Mouse (Mus musculus) layer of hippocampus, postnatal 25 days (tissue): Measurements from ENCODE around the gene Wfdc9. TPM values are rescaled to one million over a fixed set of nuclear protein-coding genes. Genes with fewer than 3 reads are reported as not detected.

Source experiments
- DNase-seq, 2 experiments: peaks; one replicate each; pipeline ENCODE4 v3.0.0; 2022; ENCODE audit warnings: mixed read lengths in 2 of 2, low spot score in 1 of 2; ENCODE audit errors: extremely low spot score in 1 of 2
- total RNA-seq, 2 experiments: library from RNA; stranded (reverse); gene quantifications; 2 replicates each; pipeline ENCODE4 v1.2.3; 2021

The Wfdc9 gene
- not detected for total RNA-seq

DNA sequence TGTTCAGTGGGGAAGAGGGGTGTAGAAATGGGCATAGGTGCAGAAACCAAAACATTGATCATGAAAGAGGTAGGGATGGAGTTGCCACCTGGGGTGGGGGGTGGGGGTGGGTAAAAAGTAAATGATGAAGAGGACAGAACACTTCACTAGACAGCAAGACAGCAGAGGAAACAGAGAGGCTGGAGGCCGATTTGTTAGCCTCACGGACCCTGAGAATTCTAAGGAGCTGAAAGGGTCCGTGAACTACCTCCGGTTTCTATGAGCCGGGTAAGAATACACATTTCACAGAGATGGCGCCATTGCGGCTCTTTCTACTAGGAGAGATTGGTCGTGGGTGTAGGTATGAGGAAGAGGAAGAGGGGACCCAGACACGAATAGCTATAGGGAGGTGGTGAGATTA lies at the start of gene Wfdc9:
TSS of gene Wfdc9 (minus strand) at position 101 of the 400 bp plus-strand sequence.
- DNase-seq: no peak

DNA sequence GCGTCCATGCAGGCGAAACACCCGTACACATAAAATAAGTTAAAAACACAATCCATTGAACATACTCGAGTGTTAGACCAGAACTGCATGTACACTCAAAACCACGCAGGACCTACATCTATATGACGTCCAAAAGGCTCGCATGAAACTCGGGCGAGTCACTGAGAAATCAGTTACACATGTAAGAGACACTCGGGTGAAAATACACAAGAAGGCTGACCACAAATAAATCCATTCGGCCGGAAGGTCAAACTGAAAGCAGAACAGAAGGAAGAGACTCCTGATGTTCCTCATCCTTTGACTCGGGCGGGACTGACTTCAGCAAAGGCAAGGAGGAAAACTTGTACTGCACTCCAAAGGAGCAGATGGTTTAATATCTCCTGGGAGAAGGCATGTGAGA lies 49.6 kb upstream of the Wfdc9 start:
- DNase-seq: no peak

- no peak for DNase-seq
Observed at GRCm38 (mm10) chr2:164705328-164705727, 48.9 kb upstream of the Wfdc9 start.

GRCm38 (mm10) chr2:164704235-164704634 lies 47.9 kb upstream of the Wfdc9 start:
- DNase-seq: no peak

DNA sequence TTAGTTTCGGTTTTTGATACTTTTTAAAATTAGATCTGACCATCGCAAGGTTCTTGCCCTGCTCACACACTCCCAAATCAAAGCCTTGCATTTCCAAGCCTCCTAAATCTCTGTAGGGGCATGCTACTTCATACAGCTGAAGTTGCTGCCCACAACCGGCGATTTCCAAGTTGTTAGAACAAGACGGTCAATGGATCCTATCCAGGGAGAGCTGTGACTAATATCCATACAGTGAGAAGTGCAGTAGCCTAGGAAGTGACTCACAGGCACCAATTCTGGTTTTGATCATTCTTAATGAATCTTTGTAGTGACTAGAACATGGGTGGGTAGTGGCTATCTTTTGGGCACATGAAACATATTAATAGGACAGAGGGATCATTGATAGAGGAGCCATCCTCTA lies 45.4 kb upstream of the Wfdc9 start:
- no peak for DNase-seq

DNA sequence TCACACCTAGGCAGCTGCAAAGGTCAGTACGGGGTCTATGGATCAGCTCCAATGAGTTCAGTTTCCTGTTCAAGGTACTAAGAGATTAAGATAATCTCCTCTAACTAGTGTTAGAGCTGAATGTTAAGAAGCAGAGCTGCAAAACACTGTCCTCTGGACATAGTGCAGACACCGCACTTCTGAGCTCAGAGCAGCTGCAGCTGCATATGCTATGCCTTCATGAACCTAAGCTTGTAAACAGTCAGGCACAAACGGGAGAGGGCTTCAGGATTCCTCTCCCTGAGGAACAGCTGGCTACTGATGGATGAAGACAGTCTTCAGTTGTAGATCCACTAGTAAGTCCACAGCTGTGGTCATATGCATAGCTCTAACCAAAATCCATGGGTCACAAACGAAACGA lies 44.6 kb upstream of the Wfdc9 start:
- no peak for DNase-seq

GRCm38 (mm10) chr2:164698201-164698600 lies 41.8 kb upstream of the Wfdc9 start, which contains the start of gene Spint4:
Spint4 (plus strand) TSS chr2:164698501.
- no peak for DNase-seq

DNA sequence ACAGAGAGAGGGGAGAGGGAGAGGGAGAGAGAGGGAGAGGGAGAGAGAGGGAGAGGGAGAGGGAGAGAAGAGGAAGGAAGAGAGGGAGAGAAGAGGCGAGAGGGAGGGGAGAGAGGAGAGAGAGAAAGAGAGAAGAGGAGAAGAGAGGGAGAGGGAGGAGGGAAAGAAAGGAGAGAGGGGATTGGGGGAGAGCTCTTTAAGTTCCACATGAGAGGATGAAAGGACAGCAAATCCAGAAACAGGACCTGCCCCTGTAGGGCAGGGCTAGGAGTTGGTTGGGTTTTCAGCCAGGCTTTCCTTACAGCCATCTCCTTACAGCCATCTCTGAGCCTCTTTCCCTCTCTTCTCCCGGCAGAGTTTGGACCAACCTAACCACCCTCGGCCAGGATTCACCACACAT lies 28.4 kb upstream of the Wfdc9 start, which contains the start of gene Wfdc13:
TSS of gene Wfdc13 (plus strand) at position 301 of the 400 bp plus-strand sequence.
- DNase-seq: no peak

- DNase-seq: no peak
Observed at GRCm38 (mm10) chr2:164679906-164680305, 23.5 kb upstream of the Wfdc9 start.

- DNase-seq: peak; percentile 29 to 69
Observed at GRCm38 (mm10) chr2:164678848-164679625, 22.7 kb upstream of the Wfdc9 start.

DNA sequence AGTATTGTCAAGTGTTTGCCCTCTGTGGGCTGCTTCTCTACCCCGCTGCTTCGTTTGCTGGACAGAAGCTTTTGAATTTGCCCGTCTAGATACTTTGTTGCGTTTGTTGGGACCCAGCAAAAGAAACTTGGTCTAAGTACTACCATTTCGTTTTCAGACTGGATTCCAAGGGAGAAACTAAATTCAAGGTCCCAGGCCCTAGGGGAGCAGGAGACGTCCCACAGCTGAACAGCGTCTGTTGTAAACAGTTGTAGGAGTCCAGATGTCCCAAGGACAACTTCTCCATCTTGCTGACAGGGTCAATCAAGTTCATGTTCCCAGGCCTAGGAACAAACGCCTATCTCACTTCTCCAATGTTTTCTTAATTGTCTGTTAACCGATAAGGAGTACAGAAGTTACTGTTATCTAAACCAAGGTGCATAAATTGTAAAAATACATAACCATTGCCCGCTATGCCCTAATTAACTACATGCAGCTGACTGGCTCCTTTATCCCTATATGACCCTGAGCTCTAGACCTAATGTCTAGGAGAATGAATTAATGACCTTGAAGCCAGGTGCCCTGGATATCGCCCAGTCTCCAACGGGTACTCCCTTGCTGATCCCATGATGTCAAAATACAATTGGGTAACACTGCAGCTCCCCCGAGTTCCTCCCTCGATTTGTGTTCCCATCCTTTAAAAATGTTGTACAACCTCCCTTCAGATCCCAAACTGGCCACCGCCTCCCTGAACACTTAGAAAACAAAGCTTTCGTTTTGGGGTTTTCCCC lies 20.7 kb upstream of the Wfdc9 start:
- no peak for DNase-seq

DNA sequence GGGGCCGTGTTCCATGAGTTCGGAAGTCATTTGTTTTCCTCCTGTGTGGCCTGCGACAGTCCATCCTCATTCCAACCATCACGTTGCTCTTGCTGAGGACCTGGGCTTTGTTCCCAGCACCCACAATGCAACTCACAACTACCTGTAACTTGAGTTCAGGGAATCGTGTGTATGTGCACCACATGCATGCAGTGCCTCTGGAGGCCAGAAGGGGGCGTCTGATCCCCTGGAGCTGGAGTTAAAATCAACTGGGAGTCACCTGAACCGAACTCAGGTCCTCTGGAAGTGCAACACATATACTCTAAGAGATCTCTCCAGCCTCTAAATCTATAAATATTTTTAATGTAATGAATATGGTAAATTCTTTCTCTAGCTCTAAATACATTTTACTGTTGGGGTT lies 19.7 kb upstream of the Wfdc9 start:
- DNase-seq: no peak

- DNase-seq: no peak
Observed at GRCm38 (mm10) chr2:164673987-164674386, 17.6 kb upstream of the Wfdc9 start, which contains the start of gene Wfdc11. Wfdc11 (minus strand) TSS chr2:164674087.

DNA sequence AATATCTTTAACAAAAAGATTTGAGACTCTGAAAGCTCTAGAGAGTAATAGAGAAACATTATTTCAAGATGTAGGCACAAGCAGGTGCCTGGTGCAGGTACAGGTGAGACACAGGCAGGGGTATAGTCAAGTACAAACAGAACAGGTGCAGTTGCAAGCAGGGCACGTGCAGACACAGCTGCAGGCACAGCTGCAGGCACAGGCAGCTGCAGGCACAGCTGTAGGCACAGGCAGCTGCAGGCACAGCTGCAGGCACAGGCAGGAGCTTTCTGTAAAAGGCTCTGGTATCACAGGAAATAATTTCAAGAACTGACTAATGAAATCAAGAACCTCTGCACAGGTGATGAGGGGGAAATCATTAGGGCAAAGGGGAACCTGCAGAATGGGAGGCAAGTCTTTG lies 14.6 kb upstream of the Wfdc9 start:
- no peak for DNase-seq

GRCm38 (mm10) chr2:164670261-164670660 lies 13.9 kb upstream of the Wfdc9 start:
- no peak for DNase-seq

DNA sequence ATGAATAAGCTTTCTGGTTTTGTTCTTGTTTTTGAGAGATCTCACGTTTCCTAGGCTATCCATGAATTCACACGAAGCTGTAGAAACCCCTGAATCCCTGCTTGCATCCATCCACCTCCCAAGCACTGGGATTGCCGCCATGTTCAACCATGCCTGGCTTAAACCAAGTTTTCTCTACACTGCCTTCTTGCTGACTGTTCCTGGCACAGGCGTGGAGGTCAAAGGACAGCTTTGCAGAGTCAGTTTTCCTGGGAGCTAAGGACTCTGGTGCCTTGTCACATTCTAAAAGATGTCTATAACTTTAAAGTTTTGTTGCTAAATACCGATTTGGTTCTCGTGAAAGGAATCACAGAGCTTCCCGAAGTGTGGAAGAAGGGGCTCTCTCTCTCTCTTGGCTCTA lies 8.5 kb upstream of the Wfdc9 start:
- no peak for DNase-seq

GRCm38 (mm10) chr2:164655858-164656257 lies 525 bp downstream of the Wfdc9 start, which contains the start of gene Wfdc10:
Wfdc10 (plus strand) TSS chr2:164656046.
- DNase-seq: peak in 1 of 2 experiments; percentile 47

GRCm38 (mm10) chr2:164641881-164642673 lies 14.3 kb downstream of the Wfdc9 start:
- peak in 1 of 2 experiments; percentile 33 for DNase-seq

GRCm38 (mm10) chr2:164641129-164641528 lies 15.3 kb downstream of the Wfdc9 start:
- DNase-seq: no peak

DNA sequence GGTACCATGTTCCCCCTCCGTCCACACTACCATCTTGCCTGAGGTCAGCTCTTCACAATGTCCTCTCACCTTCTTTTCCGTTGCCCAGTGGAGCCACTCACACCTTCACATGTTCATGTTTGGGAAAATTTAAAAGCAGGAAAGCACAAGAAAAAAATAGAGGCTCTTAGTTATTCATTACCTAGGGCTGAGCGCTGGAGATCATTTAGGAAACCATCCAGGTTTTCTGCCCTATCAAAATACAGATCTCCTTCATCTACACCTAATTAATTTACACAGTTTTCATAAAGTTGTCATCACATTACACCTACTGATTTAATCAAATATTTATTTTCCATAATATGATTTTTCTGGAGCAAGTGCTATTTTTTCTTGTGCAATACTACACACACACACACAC lies 17.7 kb downstream of the Wfdc9 start, which contains the start of gene Wfdc16:
TSS of gene Wfdc16 (minus strand) at position 101 of the 400 bp plus-strand sequence.
- DNase-seq: no peak
